Mouse (Mus musculus): ENCODE measurements around the gene Plcb3. TPM values are rescaled to one million over a fixed set of nuclear protein-coding genes. Genes with fewer than 3 reads are reported as not detected.

Gene Plcb3
- polyA plus RNA-seq, 1 experiment from 2014 or later = 44.8 TPM

GRCm38 (mm10) chr19:6909507-6910289 is 66.6 kb downstream of the Plcb3 start, which contains the start of the genes Trmt112 and Prdx5:
TSS of gene Trmt112 (plus strand) at chr19:6909698.
TSS of gene Prdx5 (minus strand) at chr19:6910106.
- Histone ChIP-seq H3K4me1 (peaks cover 34% of the 10 kb centered on the region), H3K9me3 (replicated peaks) (no peaks in the 10 kb centered on the region), H3K27ac (peak within 1 kb of the TSS; percentile 99), H3K4me3 (replicated peaks) (peak within 1 kb of the TSS; percentile 70), H3K9ac (peak within 1 kb of the TSS; percentile 71), H3K4me2 (peak within 1 kb of the TSS; percentile 90), H3K36me3 (peaks cover 64% of the 10 kb centered on the region), H3K27me3 (no peaks in the 10 kb centered on the region)
- peak; percentile 91 for ATAC-seq (replicated peaks; ENCODE audit: low FRiP score)
- WGBS = under 1% methylated on average over 65 of the region's 65 CpGs

GRCm38 (mm10) chr19:6909021-6909420 is 67.2 kb downstream of the Plcb3 start:
- Histone ChIP-seq H3K4me1 (peaks cover 34% of the 10 kb centered on the region), H3K9me3 (replicated peaks) (no peaks in the 10 kb centered on the region), H3K27ac (peak overlapping the region; percentile 99), H3K27me3 (no peaks in the 10 kb centered on the region), H3K36me3 (peaks cover 65% of the 10 kb centered on the region), H3K4me2 (peak overlapping the region; percentile 90), H3K9ac (peak overlapping the region; percentile 71), H3K4me3 (replicated peaks) (peak overlapping the region; percentile 70)
- WGBS = 8% methylated on average over 11 of the region's 11 CpGs
- ATAC-seq (replicated peaks; ENCODE audit: low FRiP score) = no peak

- H3K36me3 ChIP-seq = peaks cover 55% of the 10 kb centered on the region
- peak overlapping the region; percentile 90 for H3K4me2 ChIP-seq
- ATAC-seq (replicated peaks; ENCODE audit: low FRiP score) = no peak
- H3K27ac ChIP-seq = peak overlapping the region; percentile 99
- peak overlapping the region; percentile 71 for H3K9ac ChIP-seq
- H3K27me3 ChIP-seq = no peaks in the 10 kb centered on the region
- peak overlapping the region; percentile 70 for H3K4me3 ChIP-seq (replicated peaks)
- H3K9me3 ChIP-seq (replicated peaks) = no peaks in the 10 kb centered on the region
- H3K4me1 ChIP-seq = peaks cover 34% of the 10 kb centered on the region
- 66% methylated on average over 7 of the region's 7 CpGs for WGBS
Measured at GRCm38 (mm10) chr19:6907811-6908540, 68.3 kb downstream of the Plcb3 start.

- Histone ChIP-seq H3K27ac (no peak overlapping the region), H3K4me1 (peaks cover 34% of the 10 kb centered on the region), H3K27me3 (no peaks in the 10 kb centered on the region), H3K4me3 (replicated peaks) (no peak overlapping the region), H3K4me2 (peak overlapping the region; percentile 90; the same call in 1 of the 2 replicates), H3K36me3 (peaks cover 46% of the 10 kb centered on the region), H3K9me3 (replicated peaks) (no peaks in the 10 kb centered on the region), H3K9ac (no peak overlapping the region)
- ATAC-seq (replicated peaks; ENCODE audit: low FRiP score) = no peak
- WGBS = 87% methylated on average over 8 of the region's 8 CpGs
Measured at GRCm38 (mm10) chr19:6907094-6907493, 69.2 kb downstream of the Plcb3 start.

- H3K27ac ChIP-seq = no peak overlapping the region
- 82% methylated on average over 3 of the region's 3 CpGs for WGBS
- peaks cover 37% of the 10 kb centered on the region for H3K36me3 ChIP-seq
- H3K9me3 ChIP-seq (replicated peaks) = no peaks in the 10 kb centered on the region
- no peak overlapping the region for H3K4me3 ChIP-seq (replicated peaks)
- no peaks in the 10 kb centered on the region for H3K27me3 ChIP-seq
- no peak overlapping the region for H3K4me2 ChIP-seq
- ATAC-seq (replicated peaks; ENCODE audit: low FRiP score) = no peak
- H3K4me1 ChIP-seq = peaks cover 27% of the 10 kb centered on the region
- H3K9ac ChIP-seq = no peak overlapping the region
Measured at GRCm38 (mm10) chr19:6906199-6906598, 70.1 kb downstream of the Plcb3 start.

GRCm38 (mm10) chr19:6905498-6906159 is 70.6 kb downstream of the Plcb3 start:
- Histone ChIP-seq H3K4me1 (peaks cover 23% of the 10 kb centered on the region), H3K36me3 (peaks cover 34% of the 10 kb centered on the region), H3K9ac (no peak overlapping the region), H3K4me3 (replicated peaks) (no peak overlapping the region), H3K4me2 (no peak overlapping the region), H3K27ac (no peak overlapping the region), H3K9me3 (replicated peaks) (no peaks in the 10 kb centered on the region), H3K27me3 (no peaks in the 10 kb centered on the region)
- WGBS = 92% methylated on average over 11 of the region's 11 CpGs
- ATAC-seq (replicated peaks; ENCODE audit: low FRiP score) = no peak

- no peak overlapping the region for H3K27ac ChIP-seq
Measured at GRCm38 (mm10) chr19:6904846-6905245, 71.4 kb downstream of the Plcb3 start.

GRCm38 (mm10) chr19:6903031-6903430 is 73.2 kb downstream of the Plcb3 start:
- Histone ChIP-seq H3K27me3 (no peaks in the 10 kb centered on the region), H3K36me3 (peaks cover 34% of the 10 kb centered on the region), H3K4me1 (peaks cover 11% of the 10 kb centered on the region), H3K27ac (no peak overlapping the region), H3K9me3 (replicated peaks) (peaks cover 7% of the 10 kb centered on the region; the same call in 1 of the 2 replicates), H3K4me3 (replicated peaks) (no peak overlapping the region), H3K9ac (no peak overlapping the region), H3K4me2 (no peak overlapping the region)
- no peak for ATAC-seq (replicated peaks; ENCODE audit: low FRiP score)
- WGBS = 91% methylated on average over 1 of the region's 1 CpGs

More at GRCm38 (mm10) chr19:6904846-6905245, 71.4 kb downstream of the Plcb3 start:
- 70% methylated on average over 2 of the region's 2 CpGs for WGBS
- peaks cover 34% of the 10 kb centered on the region for H3K36me3 ChIP-seq
- no peak for ATAC-seq (replicated peaks; ENCODE audit: low FRiP score)
- no peak overlapping the region for H3K4me2 ChIP-seq
- no peaks in the 10 kb centered on the region for H3K27me3 ChIP-seq
- H3K4me3 ChIP-seq (replicated peaks) = no peak overlapping the region
- peaks cover 7% of the 10 kb centered on the region; the same call in 1 of the 2 replicates for H3K9me3 ChIP-seq (replicated peaks)
- no peak overlapping the region for H3K9ac ChIP-seq
- H3K4me1 ChIP-seq = peaks cover 23% of the 10 kb centered on the region

Small RNA genes within 50 kb of the gene (microRNA-seq; reads per million reads assigned to microRNA genes)
- 1.0 reads per million for gene Mir6990

Other genes starting within 250 kb of the Plcb3 start
- 19.2 and 22.3 TPM in 2 replicates for gene Rps6ka4, start 135.8 kb downstream of the Plcb3 start, polyA plus RNA-seq (2015; fragmentation: Nextera tagmentation; extraction: Ambion mirVana)
- gene Ccdc88b, start 118.3 kb downstream of the Plcb3 start, polyA plus RNA-seq (2015; fragmentation: Nextera tagmentation; extraction: Ambion mirVana) = 0.74 and 1.2 TPM in 2 replicates
- gene Trmt112, start 66.8 kb downstream of the Plcb3 start, polyA plus RNA-seq (2015; fragmentation: Nextera tagmentation; extraction: Ambion mirVana) = 148 and 167 TPM in 2 replicates
- 268 and 275 TPM in 2 replicates for gene Prdx5, start 66.4 kb downstream of the Plcb3 start, polyA plus RNA-seq (2015; fragmentation: Nextera tagmentation; extraction: Ambion mirVana)
- gene Esrra, start 54.7 kb downstream of the Plcb3 start, polyA plus RNA-seq (2015; fragmentation: Nextera tagmentation; extraction: Ambion mirVana) = 14.8 and 15.3 TPM in 2 replicates
- gene Catsperz, start 51.1 kb downstream of the Plcb3 start, polyA plus RNA-seq (2015; fragmentation: Nextera tagmentation; extraction: Ambion mirVana) = 2.0 and 3.1 TPM in 2 replicates
- gene Kcnk4, start 42.0 kb downstream of the Plcb3 start, polyA plus RNA-seq (2015; fragmentation: Nextera tagmentation; extraction: Ambion mirVana) = 0.14 and 0.45 TPM in 2 replicates
- gene Bad, start 34.6 kb downstream of the Plcb3 start, polyA plus RNA-seq (2015; fragmentation: Nextera tagmentation; extraction: Ambion mirVana) = 68.4 and 75.5 TPM in 2 replicates
- 30.4 and 32.9 TPM in 2 replicates for gene Gpr137, start 34.0 kb downstream of the Plcb3 start, polyA plus RNA-seq (2015; fragmentation: Nextera tagmentation; extraction: Ambion mirVana)
- gene Ppp1r14b, start 1.5 kb downstream of the Plcb3 start, polyA plus RNA-seq (2015; fragmentation: Nextera tagmentation; extraction: Ambion mirVana) = 139 and 160 TPM in 2 replicates
- gene Fkbp2, start 4.0 kb upstream of the Plcb3 start, polyA plus RNA-seq (2015; fragmentation: Nextera tagmentation; extraction: Ambion mirVana) = 129 and 137 TPM in 2 replicates
- 39.5 and 41.0 TPM in 2 replicates for gene Vegfb, start 11.2 kb upstream of the Plcb3 start, polyA plus RNA-seq (2015; fragmentation: Nextera tagmentation; extraction: Ambion mirVana)
- gene Dnajc4, start 16.1 kb upstream of the Plcb3 start, polyA plus RNA-seq (2015; fragmentation: Nextera tagmentation; extraction: Ambion mirVana) = 22.5 and 24.1 TPM in 2 replicates
- 25.4 and 27.4 TPM in 2 replicates for gene Nudt22, start 19.6 kb upstream of the Plcb3 start, polyA plus RNA-seq (2015; fragmentation: Nextera tagmentation; extraction: Ambion mirVana)
- gene Trpt1, start 19.7 kb upstream of the Plcb3 start, polyA plus RNA-seq (2015; fragmentation: Nextera tagmentation; extraction: Ambion mirVana) = 11.2 and 12.1 TPM in 2 replicates
- gene Fermt3, start 43.0 kb upstream of the Plcb3 start, polyA plus RNA-seq (2015; fragmentation: Nextera tagmentation; extraction: Ambion mirVana) = 6.9 and 8.3 TPM in 2 replicates
- 290 and 298 TPM in 2 replicates for gene Stip1, start 63.5 kb upstream of the Plcb3 start, polyA plus RNA-seq (2015; fragmentation: Nextera tagmentation; extraction: Ambion mirVana)
- 13.9 and 14.8 TPM in 2 replicates for gene Macrod1, start 80.3 kb upstream of the Plcb3 start, polyA plus RNA-seq (2015; fragmentation: Nextera tagmentation; extraction: Ambion mirVana)
- 4.4 and 5.0 TPM in 2 replicates for gene Flrt1, start 129.3 kb upstream of the Plcb3 start, polyA plus RNA-seq (2015; fragmentation: Nextera tagmentation; extraction: Ambion mirVana)
- gene Otub1, start 229.8 kb upstream of the Plcb3 start, polyA plus RNA-seq (2015; fragmentation: Nextera tagmentation; extraction: Ambion mirVana) = 206 and 224 TPM in 2 replicates
- gene Cox8a, start 241.1 kb upstream of the Plcb3 start, polyA plus RNA-seq (2015; fragmentation: Nextera tagmentation; extraction: Ambion mirVana) = 1,089 and 1,191 TPM in 2 replicates

All from kidney, embryonic 15.5 days (tissue).